Mouse (Mus musculus): ENCODE results near the gene Dlg5.

DNA sequence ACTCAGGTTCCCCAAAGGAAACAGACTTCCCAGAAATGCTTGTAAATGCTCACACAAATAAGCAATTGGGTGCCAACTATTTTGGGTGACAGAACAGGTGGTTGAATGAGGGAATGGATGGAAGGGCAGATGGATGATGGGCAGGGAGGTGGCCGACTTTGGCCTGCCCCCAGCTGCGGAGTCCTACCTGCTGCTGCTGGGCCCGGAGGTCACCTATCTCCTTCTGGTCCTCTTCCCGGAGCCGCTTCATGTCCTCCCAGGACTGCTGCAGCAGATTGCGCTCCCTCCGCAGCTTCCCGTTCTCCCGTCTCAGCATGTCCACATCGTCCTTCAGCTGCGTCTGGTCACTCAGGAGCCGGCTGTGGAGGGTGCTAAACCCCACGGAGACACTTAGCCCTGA is 55.6 kb downstream of the Dlg5 start:
- TF ChIP-seq POLR2A (IDR thresholded peaks at IDR 0.05; ENCODE audit: borderline replicate concordance, extremely low read depth, insufficient read depth, insufficient read length, poor library complexity, severe bottlenecking) (no peak), CTCF (IDR thresholded peaks at IDR 0.05; ENCODE audit: borderline replicate concordance, extremely low read depth, insufficient read depth, insufficient read length) (no peak)

Data from brain, embryonic 14.5 days (tissue).